Mouse (Mus musculus) erythroblast, embryonic 14.5 days (primary cell): Measurements from ENCODE around the gene Bhlha9. TPM values are rescaled to one million over a fixed set of nuclear protein-coding genes. Genes with fewer than 3 reads are reported as not detected.
"Not testable (repeated sequence)": the region's sequence is repeated elsewhere in the genome, so short reads cannot be mapped to it uniquely, and the experiment has no call there.

ENCODE experiments used
- H3K27me3 ChIP-seq: 2 replicates; pipeline ENCODE4 v1.6.1; 2012; ENCODE audit warnings: inconsistent platforms; ENCODE audit not compliant: control insufficient read depth
- H3K36me3 ChIP-seq: 2 replicates; pipeline ENCODE4 v1.6.1; 2012; ENCODE audit warnings: mild to moderate bottlenecking, inconsistent platforms; ENCODE audit not compliant: control insufficient read depth
- H3K4me1 ChIP-seq: 2 replicates; pipeline ENCODE4 v1.6.1; 2012; ENCODE audit warnings: inconsistent platforms; ENCODE audit not compliant: control insufficient read depth
- H3K4me3 ChIP-seq: replicated peaks from 2 replicates; pipeline ENCODE3; 2012; ENCODE audit warnings: moderate library complexity, mild to moderate bottlenecking, inconsistent platforms
- H3K9me3 ChIP-seq: 2 replicates; pipeline ENCODE4 v1.6.1; 2012; ENCODE audit warnings: low read length, inconsistent platforms, mixed read lengths; ENCODE audit not compliant: control insufficient read depth
- GATA1 ChIP-seq: IDR thresholded peaks from 2 replicates; pipeline ENCODE4 v1.6.1; 2012; ENCODE audit warnings: low read length, inconsistent platforms, mixed read lengths
- TAL1 ChIP-seq: IDR thresholded peaks from 3 replicates; pipeline ENCODE4 v1.6.1; 2012; ENCODE audit warnings: low read length, inconsistent platforms, mixed read lengths
- polyA plus RNA-seq: library from polyadenylated mRNA; stranded (reverse); fragments of >175 nt; gene quantifications from 2 replicates; pipeline ENCODE4 v1.2.3, GENCODE M21; 2012

Bhlha9 gene
- polyA plus RNA-seq, 1 experiment = not detected

GRCm38 (mm10) chr11:76657450-76657970, 14.8 kb upstream of the Bhlha9 start:
- no peaks in the 10 kb centered on the region for H3K36me3 ChIP-seq
- no peaks in the 10 kb centered on the region for H3K9me3 ChIP-seq
- H3K4me3 ChIP-seq = no peak overlapping the region
- TF ChIP-seq GATA1 = no peak
- TF ChIP-seq TAL1 = no peak
- H3K27me3 ChIP-seq = no peaks in the 10 kb centered on the region; the same call in 1 of the 2 replicates
- H3K4me1 ChIP-seq = no peaks in the 10 kb centered on the region

- no peak overlapping the region for H3K4me3 ChIP-seq
- TF ChIP-seq TAL1 (no peak), GATA1 (no peak)
- peaks cover under 1% of the 10 kb centered on the region for H3K27me3 ChIP-seq
- H3K4me1 ChIP-seq = no peaks in the 10 kb centered on the region
- no peaks in the 10 kb centered on the region for H3K36me3 ChIP-seq
- H3K9me3 ChIP-seq = no peaks in the 10 kb centered on the region
Measured at GRCm38 (mm10) chr11:76659138-76659930, 12.9 kb upstream of the Bhlha9 start.

GRCm38 (mm10) chr11:76661790-76662468, 10.3 kb upstream of the Bhlha9 start:
- TF ChIP-seq TAL1 (no peak), GATA1 (no peak)
- H3K27me3 ChIP-seq = peaks cover 27% of the 10 kb centered on the region

GRCm38 (mm10) chr11:76666002-76666649, 6.1 kb upstream of the Bhlha9 start:
- no peaks in the 10 kb centered on the region for H3K4me1 ChIP-seq
- no peak overlapping the region for H3K4me3 ChIP-seq
- TF ChIP-seq TAL1 = no peak
- no peak for TF ChIP-seq GATA1
- no peaks in the 10 kb centered on the region for H3K36me3 ChIP-seq
- H3K9me3 ChIP-seq = no peaks in the 10 kb centered on the region
- H3K27me3 ChIP-seq = peaks cover 53% of the 10 kb centered on the region

More at GRCm38 (mm10) chr11:76661790-76662468, 10.3 kb upstream of the Bhlha9 start:
- H3K9me3 ChIP-seq = no peaks in the 10 kb centered on the region
- H3K4me3 ChIP-seq = no peak overlapping the region
- H3K36me3 ChIP-seq = no peaks in the 10 kb centered on the region
- H3K4me1 ChIP-seq = no peaks in the 10 kb centered on the region

GRCm38 (mm10) chr11:76667807-76668206, 4.5 kb upstream of the Bhlha9 start:
- no peak for TF ChIP-seq GATA1
- no peak for TF ChIP-seq TAL1
- no peaks in the 10 kb centered on the region for H3K4me1 ChIP-seq
- H3K4me3 ChIP-seq = no peak overlapping the region
- no peaks in the 10 kb centered on the region for H3K36me3 ChIP-seq
- H3K27me3 ChIP-seq = peaks cover 70% of the 10 kb centered on the region
- no peaks in the 10 kb centered on the region for H3K9me3 ChIP-seq

- H3K27me3 ChIP-seq = peaks cover 54% of the 10 kb centered on the region
Measured at GRCm38 (mm10) chr11:76672561-76673384, 503 bp downstream of the Bhlha9 start.

GRCm38 (mm10) chr11:76674199-76674598, 1.9 kb downstream of the Bhlha9 start:
- TF ChIP-seq TAL1 (no peak), GATA1 (no peak)
- Histone ChIP-seq H3K4me3 (no peak overlapping the region), H3K9me3 (no peaks in the 10 kb centered on the region), H3K27me3 (peaks cover 43% of the 10 kb centered on the region), H3K36me3 (no peaks in the 10 kb centered on the region), H3K4me1 (no peaks in the 10 kb centered on the region)

More at GRCm38 (mm10) chr11:76672561-76673384, 503 bp downstream of the Bhlha9 start:
- H3K4me3 ChIP-seq = no peak overlapping the region
- H3K36me3 ChIP-seq = no peaks in the 10 kb centered on the region
- TF ChIP-seq GATA1 = no peak
- no peak for TF ChIP-seq TAL1
- no peaks in the 10 kb centered on the region for H3K4me1 ChIP-seq
- no peaks in the 10 kb centered on the region for H3K9me3 ChIP-seq

- no peaks in the 10 kb centered on the region for H3K9me3 ChIP-seq
- H3K36me3 ChIP-seq = no peaks in the 10 kb centered on the region
- no peaks in the 10 kb centered on the region for H3K4me1 ChIP-seq
- no peak overlapping the region for H3K4me3 ChIP-seq
- TF ChIP-seq GATA1 = no peak
- TF ChIP-seq TAL1 = no peak
- H3K27me3 ChIP-seq = peaks cover 43% of the 10 kb centered on the region
Measured at GRCm38 (mm10) chr11:76674704-76675103, 2.4 kb downstream of the Bhlha9 start.

- H3K27me3 ChIP-seq, H3K4me1 ChIP-seq, H3K36me3 ChIP-seq, H3K9me3 ChIP-seq, H3K4me3 ChIP-seq: not testable (repeated sequence)
Measured at GRCm38 (mm10) chr11:76679508-76679907, 7.2 kb downstream of the Bhlha9 start, which contains the start of gene Trarg1. Trarg1 (plus strand) TSS chr11:76679808.
